Mouse (Mus musculus): ENCODE measurements at regions not wholly inside any gene's neighbourhood (a gene's known extent, or its start where the extent isn't known, plus 50 kb on each side); places are given as distances from the start of the nearest gene placed in this dataset.

DNA sequence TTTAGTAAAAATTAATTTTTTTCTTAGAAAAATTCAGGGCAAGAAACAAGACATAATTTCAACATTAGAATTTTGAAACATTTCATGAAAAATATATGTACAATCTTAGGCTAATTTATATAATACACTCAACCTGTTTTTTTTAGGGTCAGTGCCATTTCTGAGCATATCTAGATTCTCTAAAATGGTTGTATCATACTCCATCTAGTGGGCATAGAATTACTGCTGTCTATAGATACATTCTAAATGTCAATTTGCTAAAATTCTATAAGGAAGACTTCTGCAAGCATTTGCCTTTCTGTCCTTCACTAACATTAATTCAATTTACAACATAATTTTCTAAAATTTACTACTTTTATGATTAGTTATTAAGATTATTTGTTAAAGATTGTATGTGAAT is 507.7 kb downstream of the Zbbx start:
- peak; percentile 43 for DNase-seq (ENCODE audit: low read depth)
- TF ChIP-seq POLR2A (IDR thresholded peaks at IDR 0.05; ENCODE audit: borderline replicate concordance, extremely low read depth, insufficient read depth, insufficient read length, poor library complexity, severe bottlenecking) (no peak), CTCF (IDR thresholded peaks at IDR 0.05; ENCODE audit: borderline replicate concordance, extremely low read depth, insufficient read depth, insufficient read length) (no peak)

DNA sequence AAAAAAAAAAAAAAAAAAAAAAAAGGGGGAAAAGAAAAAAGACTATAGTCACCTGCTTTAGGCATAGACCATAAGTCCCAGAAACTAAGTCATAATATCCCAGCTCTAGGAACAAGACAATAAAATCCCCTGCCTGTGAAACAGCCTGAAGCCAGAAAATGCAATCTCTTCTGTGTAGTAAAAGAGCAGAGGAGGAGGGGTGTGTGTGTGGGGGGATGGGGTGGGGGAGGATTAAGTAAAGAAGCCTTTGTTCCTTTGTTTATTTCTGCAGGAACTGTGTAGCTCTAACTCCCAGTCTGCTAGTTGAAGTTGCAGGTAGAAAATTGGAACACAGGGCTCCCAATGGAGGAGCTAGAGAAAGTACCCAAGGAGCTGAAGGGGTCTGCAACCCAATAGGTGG is 532.2 kb downstream of the Zbbx start:
- DNase-seq (ENCODE audit: low read depth) = peak; percentile 7
- no peak for TF ChIP-seq POLR2A (IDR thresholded peaks at IDR 0.05; ENCODE audit: borderline replicate concordance, extremely low read depth, insufficient read depth, insufficient read length, poor library complexity, severe bottlenecking)
- no peak for TF ChIP-seq CTCF (IDR thresholded peaks at IDR 0.05; ENCODE audit: borderline replicate concordance, extremely low read depth, insufficient read depth, insufficient read length)

DNA sequence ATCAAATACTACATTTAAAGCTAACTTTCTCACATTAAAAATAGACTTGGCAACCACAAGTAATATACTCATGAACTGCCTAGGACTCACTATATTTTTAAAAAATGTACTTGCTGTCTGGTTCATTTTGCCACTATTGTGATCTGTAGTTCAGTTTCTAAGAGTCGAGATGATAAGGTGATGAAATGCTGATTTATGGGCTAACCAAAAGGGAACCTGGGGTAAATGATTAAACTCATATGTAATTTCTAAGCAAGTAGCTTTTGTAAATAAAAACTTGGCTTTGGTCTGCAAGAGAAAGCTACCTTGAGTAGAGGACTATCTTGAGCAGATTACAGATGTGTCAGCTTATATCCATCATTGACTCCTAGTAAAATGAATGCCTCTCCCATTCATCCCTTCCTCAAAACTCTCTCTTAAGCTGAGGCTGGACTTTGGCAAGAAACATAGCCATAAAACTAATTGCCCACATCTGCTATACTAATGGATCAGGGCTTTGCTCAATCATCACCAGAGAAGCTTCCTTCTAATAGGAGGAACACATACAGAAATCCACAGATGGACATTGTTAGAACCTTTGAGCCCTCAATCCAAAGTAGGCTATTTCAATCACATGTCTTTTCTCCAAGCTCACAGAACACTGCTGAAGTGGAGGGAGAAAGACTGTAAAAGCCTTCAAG is 563.4 kb downstream of the Zbbx start:
- TF ChIP-seq POLR2A (IDR thresholded peaks at IDR 0.05; ENCODE audit: borderline replicate concordance, extremely low read depth, insufficient read depth, insufficient read length, poor library complexity, severe bottlenecking) (no peak), CTCF (IDR thresholded peaks at IDR 0.05; ENCODE audit: borderline replicate concordance, extremely low read depth, insufficient read depth, insufficient read length) (no peak)

DNA sequence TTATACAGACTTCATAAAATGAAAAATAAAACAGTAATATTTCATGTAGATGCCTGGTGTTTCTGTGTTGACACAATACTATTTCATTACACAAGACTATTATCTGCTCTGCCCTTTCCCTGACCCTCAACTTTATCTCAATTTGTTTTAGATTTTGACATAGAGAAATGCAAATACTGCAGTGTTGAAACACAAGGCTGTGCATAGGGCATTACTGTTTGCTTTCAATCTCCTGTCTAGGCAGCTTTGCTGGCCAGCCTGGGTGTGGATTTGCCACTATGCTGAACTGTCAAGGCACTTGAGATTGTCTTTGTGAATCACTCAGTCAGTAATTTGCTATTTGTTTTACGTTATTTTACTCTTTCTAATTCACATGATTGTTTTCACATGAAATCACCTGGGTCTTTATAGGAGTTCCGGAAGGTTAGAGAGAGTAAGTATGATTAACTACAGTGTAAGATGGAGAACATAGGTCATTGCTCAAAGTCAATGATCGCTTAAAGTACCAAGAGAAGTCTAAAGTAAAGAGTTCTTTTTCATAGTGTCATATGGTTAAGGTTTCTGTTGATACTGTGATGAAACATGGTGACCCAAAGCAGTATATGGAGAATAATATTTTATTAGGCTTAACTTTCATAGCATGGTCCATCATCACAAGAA is 576.0 kb downstream of the Zbbx start:
- no peak for DNase-seq (ENCODE audit: low read depth)
- TF ChIP-seq CTCF (IDR thresholded peaks at IDR 0.05; ENCODE audit: borderline replicate concordance, extremely low read depth, insufficient read depth, insufficient read length) (no peak), POLR2A (IDR thresholded peaks at IDR 0.05; ENCODE audit: borderline replicate concordance, extremely low read depth, insufficient read depth, insufficient read length, poor library complexity, severe bottlenecking) (no peak)

More for the DNA sequence above, 563.4 kb downstream of the Zbbx start:
- DNase-seq (ENCODE audit: low read depth) = no peak

DNA sequence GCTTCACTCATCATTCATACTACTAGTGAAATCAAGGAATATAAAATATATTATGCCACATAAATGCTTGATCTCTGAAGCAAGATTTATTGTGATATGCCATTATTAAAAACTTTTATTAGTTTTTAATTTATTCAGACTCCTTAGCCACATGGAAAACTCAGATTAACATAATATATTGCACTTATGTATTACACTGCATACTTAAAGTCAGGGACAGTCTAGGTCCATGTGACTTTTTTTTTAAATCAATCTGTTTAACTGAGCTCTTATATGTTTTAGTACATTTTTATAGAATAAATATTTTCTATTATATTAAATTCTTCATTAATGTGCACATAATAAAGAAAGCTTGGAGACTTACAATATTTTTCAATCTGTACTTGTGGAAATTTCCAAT is 599.7 kb downstream of the Zbbx start:
- DNase-seq (ENCODE audit: low read depth) = no peak
- TF ChIP-seq POLR2A (IDR thresholded peaks at IDR 0.05; ENCODE audit: borderline replicate concordance, extremely low read depth, insufficient read depth, insufficient read length, poor library complexity, severe bottlenecking) (no peak), CTCF (IDR thresholded peaks at IDR 0.05; ENCODE audit: borderline replicate concordance, extremely low read depth, insufficient read depth, insufficient read length) (no peak)

DNA sequence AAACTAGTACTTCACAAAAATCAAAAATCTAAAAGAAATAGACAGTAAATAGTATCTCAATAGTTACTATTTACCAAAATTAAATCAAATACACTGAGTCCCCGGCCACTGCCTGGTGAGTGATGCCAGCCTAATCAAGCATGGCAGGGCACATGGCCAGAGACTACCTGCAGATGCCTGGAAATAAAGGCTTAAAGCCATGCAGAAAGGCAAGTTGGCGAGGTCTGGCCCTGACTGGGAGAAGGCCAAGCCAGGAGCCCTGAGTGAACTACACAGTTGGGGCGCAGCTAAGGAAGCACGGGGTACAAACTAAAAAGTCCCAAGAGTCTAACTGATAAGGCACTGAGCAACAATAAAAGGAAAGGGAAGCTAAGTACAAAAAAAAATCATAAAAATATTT is 630.0 kb downstream of the Zbbx start:
- no peak for TF ChIP-seq CTCF (IDR thresholded peaks at IDR 0.05; ENCODE audit: borderline replicate concordance, extremely low read depth, insufficient read depth, insufficient read length)
- no peak for TF ChIP-seq POLR2A (IDR thresholded peaks at IDR 0.05; ENCODE audit: borderline replicate concordance, extremely low read depth, insufficient read depth, insufficient read length, poor library complexity, severe bottlenecking)
- DNase-seq (ENCODE audit: low read depth) = peak; percentile 24

DNA sequence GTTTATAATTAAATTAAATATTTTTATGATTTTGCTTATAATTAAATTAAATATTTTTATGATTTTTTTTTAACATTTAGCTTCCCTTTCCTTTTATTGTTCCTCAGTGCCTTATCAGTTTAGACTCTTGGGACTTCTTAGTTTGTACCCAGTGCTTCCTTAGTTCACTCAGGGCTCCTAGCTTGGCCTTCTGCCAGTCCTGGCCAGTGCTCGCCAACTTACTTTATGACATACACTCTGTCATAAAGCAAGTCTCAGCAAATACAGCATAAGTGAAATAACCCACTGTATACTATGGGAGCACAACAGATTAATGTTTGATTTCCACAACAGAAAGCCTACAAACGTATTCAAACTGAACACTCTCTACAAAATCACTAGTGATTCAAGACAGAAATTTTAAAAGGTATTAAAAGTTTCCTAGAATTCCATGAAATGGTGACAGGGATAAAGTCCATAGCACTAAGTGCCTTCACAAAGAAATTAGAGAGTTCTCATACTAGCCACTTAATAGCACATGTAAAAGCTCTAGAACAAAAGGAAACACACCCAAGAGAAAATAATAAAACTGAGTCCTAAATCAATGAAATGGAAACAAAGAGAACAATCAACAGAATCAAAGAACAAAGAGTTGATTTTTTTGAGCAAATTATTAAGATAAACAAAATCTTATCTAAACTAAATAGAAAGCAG is 630.7 kb downstream of the Zbbx start:
- TF ChIP-seq CTCF (IDR thresholded peaks at IDR 0.05; ENCODE audit: borderline replicate concordance, extremely low read depth, insufficient read depth, insufficient read length) = no peak
- TF ChIP-seq POLR2A (IDR thresholded peaks at IDR 0.05; ENCODE audit: borderline replicate concordance, extremely low read depth, insufficient read depth, insufficient read length, poor library complexity, severe bottlenecking) = no peak
- no peak for DNase-seq (ENCODE audit: low read depth)

DNA sequence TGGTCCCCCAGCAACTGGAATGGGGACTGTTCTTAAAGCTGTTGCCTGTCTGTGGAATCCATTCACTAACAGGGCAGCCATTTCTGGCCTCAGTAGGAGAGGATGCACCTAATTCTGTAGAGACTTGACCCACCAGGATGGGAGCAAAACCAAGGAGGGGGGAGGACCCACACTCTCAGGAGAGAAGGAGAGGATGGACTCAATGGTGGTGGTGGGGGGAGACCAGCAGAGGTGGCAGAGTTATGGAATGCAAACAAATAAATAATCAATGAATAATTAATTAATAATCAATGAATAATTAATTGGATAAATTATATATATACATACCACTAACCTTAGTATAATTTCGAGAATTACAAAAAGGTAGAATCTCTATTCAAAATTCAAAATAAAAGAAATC is 681.1 kb downstream of the Zbbx start:
- no peak for DNase-seq (ENCODE audit: low read depth)
- TF ChIP-seq POLR2A (IDR thresholded peaks at IDR 0.05; ENCODE audit: borderline replicate concordance, extremely low read depth, insufficient read depth, insufficient read length, poor library complexity, severe bottlenecking) = no peak
- TF ChIP-seq CTCF (IDR thresholded peaks at IDR 0.05; ENCODE audit: borderline replicate concordance, extremely low read depth, insufficient read depth, insufficient read length) = no peak

Measured in brain, embryonic 14.5 days (tissue).